Mouse (Mus musculus) induced T-regulatory cell, adult 2 months (primary cell): Measurements from ENCODE around the gene Rapgef1.

ENCODE experiments used
- DNase-seq: peaks from one replicate; pipeline ENCODE4 v3.0.0-alpha.2; 2012; ENCODE audit warnings: low read depth

The Rapgef1 gene

DNA sequence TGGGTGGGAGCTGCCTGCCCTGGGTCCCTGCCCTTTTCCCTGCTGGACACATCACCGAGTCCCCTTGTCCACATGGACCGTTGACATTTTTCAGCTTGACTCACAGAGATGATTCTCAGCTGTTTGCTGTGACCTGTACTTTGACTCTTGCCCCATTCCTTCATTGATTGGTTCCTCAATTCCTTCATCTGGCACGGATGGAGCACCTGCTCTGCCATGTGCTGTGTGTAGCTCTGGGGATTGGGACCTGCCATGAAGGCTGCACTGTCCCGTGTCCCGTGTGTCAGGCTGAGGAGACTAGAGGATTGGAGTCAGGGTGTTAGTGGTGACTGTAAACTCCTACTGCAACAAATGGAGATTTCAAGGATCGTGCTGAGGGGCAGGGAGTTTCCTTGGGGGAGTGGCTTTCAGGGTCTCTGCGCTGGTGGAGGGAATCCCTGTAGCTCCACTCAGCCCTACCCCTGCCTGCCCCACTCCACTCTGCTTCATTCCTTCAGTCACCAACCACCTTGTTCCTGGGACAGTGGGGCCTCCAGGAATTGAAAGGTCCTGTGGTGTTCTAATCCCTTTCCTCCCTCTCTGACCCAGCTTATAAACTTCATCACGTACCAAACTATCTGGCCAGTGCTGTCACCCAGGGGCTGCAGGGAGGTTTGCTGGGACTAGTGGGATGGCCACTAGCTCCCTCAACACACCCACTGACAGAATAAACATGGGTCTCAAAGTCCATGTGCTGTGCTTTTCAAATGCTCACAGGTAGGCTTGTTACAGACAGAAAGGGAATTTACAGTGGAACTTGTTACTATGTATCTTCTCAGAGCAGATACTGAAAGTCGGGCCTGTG is 3.9 kb downstream of the Rapgef1 start:
- peak; percentile 52 for DNase-seq

GRCm38 (mm10) chr2:29624091-29624608 is 4.6 kb downstream of the Rapgef1 start:
- peak; percentile 81 for DNase-seq

GRCm38 (mm10) chr2:29624739-29625138 is 5.2 kb downstream of the Rapgef1 start:
- peak; percentile 83 for DNase-seq

- peak; percentile 48 for DNase-seq
Observed at GRCm38 (mm10) chr2:29625573-29626200, 6.2 kb downstream of the Rapgef1 start.

GRCm38 (mm10) chr2:29627337-29627736 is 7.8 kb downstream of the Rapgef1 start:
- peak; percentile 56 for DNase-seq

DNA sequence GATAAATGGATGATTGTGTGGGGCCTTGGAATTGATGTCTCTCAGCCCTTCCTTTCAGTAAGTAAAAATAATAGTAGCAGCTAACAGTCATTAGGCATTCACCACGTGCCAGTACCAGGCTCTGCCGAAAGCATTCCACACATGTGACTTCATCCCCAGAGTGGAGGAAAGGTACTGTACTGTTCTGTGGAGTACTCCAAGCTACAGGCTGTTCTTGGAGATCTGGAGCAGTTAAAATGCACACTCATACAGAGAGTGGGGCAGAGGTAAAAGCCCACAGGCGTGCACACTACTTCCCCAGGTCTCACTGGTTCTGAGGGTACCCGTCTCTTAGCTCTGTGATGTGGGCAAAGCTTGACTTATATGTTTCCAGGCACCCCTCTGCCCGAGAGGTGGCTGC is 8.7 kb downstream of the Rapgef1 start:
- DNase-seq = peak; percentile 68

GRCm38 (mm10) chr2:29628763-29629181 is 9.3 kb downstream of the Rapgef1 start:
- DNase-seq = peak; percentile 56

- peak; percentile 83 for DNase-seq
Observed at GRCm38 (mm10) chr2:29629311-29629710, 9.8 kb downstream of the Rapgef1 start.

DNA sequence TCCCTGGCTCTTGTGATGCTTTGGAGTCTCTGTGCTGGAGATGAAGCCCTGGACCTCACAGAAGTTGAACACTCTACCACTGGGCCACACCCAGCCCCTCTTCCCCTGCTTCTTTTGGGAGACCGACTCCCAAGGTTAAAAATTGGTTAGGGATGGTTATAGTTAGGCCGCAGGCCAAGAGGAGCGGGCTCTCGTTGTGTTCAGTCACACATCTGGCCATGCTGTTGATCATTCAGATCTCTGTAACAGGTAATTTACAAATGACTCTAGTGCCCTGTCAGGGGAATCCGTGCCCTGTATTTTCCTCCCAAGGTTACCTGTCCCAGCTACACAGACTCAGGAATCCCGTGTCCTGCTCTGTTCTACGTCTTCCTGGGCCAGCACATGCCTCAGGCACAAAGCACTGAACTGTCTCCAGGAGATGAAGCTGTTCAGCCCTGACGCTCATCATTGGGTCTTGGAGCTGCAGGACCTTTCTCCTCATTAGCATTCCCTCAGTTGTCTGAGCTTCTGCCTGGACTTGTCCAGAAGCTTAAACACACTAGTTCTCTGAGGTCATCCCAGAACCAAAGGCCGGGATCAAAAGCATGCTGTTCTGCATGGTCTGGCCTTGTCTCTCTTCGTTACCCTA is 10.7 kb downstream of the Rapgef1 start:
- DNase-seq = no peak

- DNase-seq = peak; percentile 47
Observed at GRCm38 (mm10) chr2:29631020-29631419, 11.5 kb downstream of the Rapgef1 start.

- peak; percentile 78 for DNase-seq
Observed at GRCm38 (mm10) chr2:29631564-29632167, 12.1 kb downstream of the Rapgef1 start.

DNA sequence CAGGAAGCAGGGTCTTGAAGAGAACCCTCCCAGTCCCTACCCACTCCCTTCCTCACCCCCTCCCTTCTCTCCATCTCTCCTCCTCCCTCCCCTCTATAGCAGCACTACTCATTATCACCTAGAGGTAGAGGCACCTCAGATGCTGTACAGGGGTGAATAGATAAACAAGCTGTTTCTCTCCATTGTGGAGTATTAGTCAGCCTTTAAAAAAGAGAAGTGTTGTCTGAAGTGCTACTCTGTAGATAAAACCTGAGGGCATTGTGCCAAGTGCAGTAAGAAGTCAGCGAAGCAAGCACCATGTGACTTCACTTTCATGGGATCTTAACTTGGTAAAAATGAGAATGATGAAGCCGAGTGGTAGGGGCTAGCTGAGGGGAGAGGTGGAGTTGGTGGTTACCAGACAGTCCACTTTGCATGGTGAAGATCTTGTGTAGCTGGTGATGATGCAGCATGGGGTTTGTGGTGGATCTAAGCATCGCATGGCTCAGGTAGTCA is 12.7 kb downstream of the Rapgef1 start:
- DNase-seq = peak; percentile 80

GRCm38 (mm10) chr2:29633101-29633554 is 13.6 kb downstream of the Rapgef1 start:
- no peak for DNase-seq

DNA sequence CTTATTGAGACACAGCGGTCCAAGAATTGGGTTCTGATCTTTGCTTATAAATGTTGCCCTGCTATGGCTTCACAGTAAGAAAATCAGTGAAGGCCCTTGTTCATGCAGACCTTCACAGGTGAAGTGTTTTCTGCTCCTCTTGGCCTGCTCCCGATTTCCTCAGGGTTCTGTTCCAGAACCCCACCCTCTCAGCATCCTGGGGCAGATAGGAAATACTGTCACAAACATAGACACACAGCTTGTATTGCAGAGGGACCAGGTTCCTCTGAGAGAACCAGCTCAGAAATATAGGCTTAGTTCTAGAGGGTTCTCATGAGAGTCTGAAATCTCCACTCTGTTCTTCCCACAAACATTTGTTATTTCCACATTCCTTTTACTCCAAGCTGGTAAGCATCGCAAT is 14.3 kb downstream of the Rapgef1 start:
- DNase-seq = no peak

DNA sequence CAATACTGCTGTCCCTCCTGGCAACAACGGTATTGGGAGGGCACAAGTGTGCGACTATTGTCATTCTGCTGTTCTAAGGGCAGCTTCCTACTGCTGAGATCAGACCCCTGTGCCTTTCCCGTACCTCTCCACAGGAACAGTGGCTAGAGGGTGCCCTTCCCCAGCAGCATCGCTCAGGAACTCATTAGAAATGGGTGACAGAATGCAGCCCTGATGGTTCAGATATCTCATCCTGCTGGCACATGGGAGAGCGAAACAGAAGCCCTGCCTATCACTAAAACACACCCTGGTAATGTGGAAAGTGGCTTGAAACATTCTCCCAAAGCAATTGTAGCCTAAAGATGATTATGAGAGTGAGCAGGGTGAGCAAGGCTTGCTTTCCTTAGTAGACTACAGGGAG is 15.0 kb downstream of the Rapgef1 start:
- DNase-seq = no peak

DNA sequence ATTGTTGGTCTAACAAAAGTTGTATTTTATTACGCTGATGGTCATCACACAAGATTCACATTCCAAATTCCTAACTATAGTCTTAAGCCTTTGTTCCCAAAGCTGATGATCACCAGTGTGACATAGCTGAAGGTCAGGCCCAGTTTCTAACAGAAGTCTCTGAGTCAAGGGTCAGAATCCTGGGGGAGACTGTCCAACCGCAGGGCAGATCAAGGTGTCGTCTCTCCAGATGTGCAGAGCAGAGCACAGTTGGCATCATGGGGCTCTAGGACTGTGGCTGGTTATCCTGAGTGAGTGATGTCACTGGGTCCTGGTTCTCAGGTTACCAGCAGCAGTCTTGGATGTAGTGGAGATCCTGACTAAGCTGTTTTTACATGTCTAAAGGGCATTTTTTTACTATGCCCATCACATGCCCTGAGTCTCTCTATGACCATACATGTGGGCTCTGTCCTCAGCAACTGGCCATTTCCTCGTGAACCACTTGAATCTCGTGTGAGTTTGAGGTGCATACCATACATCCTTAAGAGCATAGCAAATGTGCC is 16.5 kb downstream of the Rapgef1 start:
- DNase-seq = no peak

- peak; percentile 47 for DNase-seq
Observed at GRCm38 (mm10) chr2:29637528-29637927, 18.0 kb downstream of the Rapgef1 start.

DNA sequence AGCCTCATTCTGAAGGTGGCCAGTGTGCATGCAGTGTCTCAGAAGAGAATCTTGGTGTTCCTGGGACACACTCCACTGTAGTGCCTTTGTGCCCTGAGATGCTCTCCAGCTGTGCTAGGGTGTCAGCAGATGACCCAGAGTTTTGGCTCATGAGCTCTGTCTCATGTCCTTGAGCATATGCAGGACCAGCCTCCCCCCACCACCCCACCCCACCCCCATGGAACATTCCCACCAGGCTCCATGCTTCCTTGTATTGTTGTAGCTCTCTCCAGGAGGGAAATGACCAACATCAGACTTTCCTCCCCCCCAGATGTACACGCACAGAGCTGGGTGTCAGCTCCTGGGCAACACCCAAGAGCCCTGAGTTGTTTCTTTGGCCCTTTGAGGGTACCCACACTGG is 19.9 kb downstream of the Rapgef1 start:
- DNase-seq = no peak

DNA sequence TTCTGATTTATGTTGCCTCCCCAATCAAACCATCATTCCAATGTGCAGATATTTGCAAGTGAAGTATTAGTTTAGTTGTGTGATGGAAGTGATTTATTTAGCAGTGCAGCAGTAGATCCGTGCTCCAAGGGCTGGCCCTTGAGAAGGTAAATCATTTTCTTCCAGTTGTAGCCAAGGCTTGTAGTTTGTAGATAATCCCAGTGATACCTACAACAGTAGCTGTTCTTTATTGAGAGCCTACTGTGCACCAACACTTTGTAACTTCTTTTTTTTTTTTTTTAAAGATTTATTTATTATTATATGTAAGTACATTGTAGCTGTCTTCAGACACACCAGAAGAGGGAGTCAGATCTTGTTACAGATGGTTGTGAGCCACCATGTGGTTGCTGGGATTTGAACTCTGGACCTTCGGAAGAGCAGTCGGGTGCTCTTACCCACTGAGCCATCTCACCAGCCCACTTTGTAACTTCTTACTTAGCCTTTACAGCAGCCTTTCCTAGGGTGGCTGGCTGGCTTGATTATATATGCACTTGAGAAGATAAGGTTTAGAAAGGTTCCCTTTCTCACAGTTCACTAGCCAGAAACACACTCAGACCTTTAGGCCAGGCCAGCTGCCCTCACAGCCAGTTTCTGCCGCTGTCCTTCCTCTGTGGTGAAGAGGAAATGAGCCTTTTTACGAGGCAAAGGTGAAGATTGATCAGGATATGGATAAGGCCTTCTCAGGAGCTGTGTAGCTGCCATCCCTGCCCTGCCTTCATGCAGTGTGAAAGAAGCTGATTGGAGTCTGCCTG is 20.6 kb downstream of the Rapgef1 start:
- peak; percentile 57 for DNase-seq

DNA sequence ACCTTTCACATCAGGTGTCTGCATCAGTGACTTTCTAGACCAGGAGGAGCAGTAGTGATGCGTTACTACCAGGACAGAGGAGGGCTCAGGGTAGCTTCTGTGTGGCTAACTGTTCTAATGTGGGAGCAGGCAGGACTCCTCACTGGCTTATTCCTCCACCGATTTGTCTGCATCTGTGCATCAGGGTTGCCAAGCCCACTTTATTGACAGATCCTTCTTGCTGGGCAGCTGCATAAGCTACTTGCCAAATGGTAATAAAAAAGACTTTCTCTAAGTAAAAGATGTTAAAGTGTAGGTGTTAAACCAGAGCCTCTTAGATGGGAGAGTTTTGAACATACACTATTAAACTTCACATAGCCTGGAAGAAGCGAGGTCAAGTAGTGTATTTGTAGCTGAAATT is 22.2 kb downstream of the Rapgef1 start:
- DNase-seq = no peak

- DNase-seq = no peak
Observed at GRCm38 (mm10) chr2:29643418-29643817, 23.9 kb downstream of the Rapgef1 start.
